Mouse (Mus musculus) myocyte (in vitro differentiated cells): Measurements from ENCODE around the gene Taf1b.

Experiments
- MYOG ChIP-seq, 3 experiments: IDR thresholded peaks; one replicate each; pipeline ENCODE4 v1.6.1; 2011; ENCODE audit warnings: control low read depth in 2 of 3, low read depth in 2 of 3, mild to moderate bottlenecking in 2 of 3; ENCODE audit not compliant: insufficient read length in 2 of 3, control insufficient read depth in 1 of 3, insufficient read depth in 1 of 3
- POLR2A ChIP-seq: IDR thresholded peaks from one replicate; pipeline ENCODE4 v1.6.1; 2011; ENCODE audit warnings: low read depth, mild to moderate bottlenecking, control low read depth, moderate library complexity; ENCODE audit not compliant: insufficient read length
- POLR2AphosphoS2 ChIP-seq: IDR thresholded peaks from one replicate; pipeline ENCODE4 v1.6.1; 2011; ENCODE audit warnings: low read depth, control low read depth; ENCODE audit not compliant: insufficient read length
- TCF12 ChIP-seq: IDR thresholded peaks from one replicate; pipeline ENCODE4 v1.6.1; 2011; ENCODE audit warnings: mild to moderate bottlenecking, control low read depth; ENCODE audit not compliant: poor library complexity, insufficient read depth, severe bottlenecking
- USF1 ChIP-seq: IDR thresholded peaks from one replicate; pipeline ENCODE4 v1.6.1; 2011; ENCODE audit warnings: low read depth, mild to moderate bottlenecking, control low read depth, moderate library complexity

- TF ChIP-seq POLR2A (no peak), TCF12 (no peak), POLR2AphosphoS2 (no peak), MYOG (IDR thresholded peaks at IDR 0.05; ENCODE audit: control insufficient read depth in 1 of 3, insufficient read depth in 1 of 3, insufficient read length in 2 of 3, low read depth in 2 of 3) (no peak), USF1 (no peak)
These were observed 49.5 kb downstream of the Taf1b start for GRCm38 (mm10) chr12:24547686-24548085.
